Mouse (Mus musculus) small intestine, adult 2 months (tissue): ENCODE measurements around the gene Lacc1.

Experiments
- CTCF ChIP-seq: fragments of 200-500 bp; IDR thresholded peaks from 2 replicates; pipeline ENCODE4 v1.5.1; 2012; ENCODE audit warnings: low read depth, mild to moderate bottlenecking, control low read depth, inconsistent platforms, low read length, moderate library complexity, mixed read lengths; ENCODE audit not compliant: insufficient replicate concordance, insufficient read length; ENCODE audit errors: extremely low read depth
- POLR2A ChIP-seq: fragments of 200-500 bp; IDR thresholded peaks from 2 replicates; pipeline ENCODE4 v1.6.1; 2012; ENCODE audit warnings: low read depth, mild to moderate bottlenecking, control low read depth, inconsistent platforms, low read length, moderate library complexity

GRCm38 (mm10) chr14:77037832-77038425, 1.2 kb upstream of the Lacc1 start:
- no peak for TF ChIP-seq POLR2A
- no peak for TF ChIP-seq CTCF
